Mouse (Mus musculus) frontal cortex, postnatal 25 days (tissue): ENCODE results near the gene Gm42517.

Source experiments
- DNase-seq, 2 experiments: peaks; one replicate each; pipeline ENCODE4 v3.0.0; 2022; ENCODE audit warnings: low spot score in 2 of 2

Gm42517 gene

GRCm38 (mm10) chr5:108349511-108350148 is 18.1 kb downstream of the Gm42517 start:
- no peak for DNase-seq

- DNase-seq, result no peak
Measured at GRCm38 (mm10) chr5:108347843-108348242, 19.9 kb downstream of the Gm42517 start.

- DNase-seq, result no peak
Measured at GRCm38 (mm10) chr5:108345313-108346071, 22.2 kb downstream of the Gm42517 start.

- no peak for DNase-seq
Measured at GRCm38 (mm10) chr5:108343680-108344170, 24.0 kb downstream of the Gm42517 start.

DNA sequence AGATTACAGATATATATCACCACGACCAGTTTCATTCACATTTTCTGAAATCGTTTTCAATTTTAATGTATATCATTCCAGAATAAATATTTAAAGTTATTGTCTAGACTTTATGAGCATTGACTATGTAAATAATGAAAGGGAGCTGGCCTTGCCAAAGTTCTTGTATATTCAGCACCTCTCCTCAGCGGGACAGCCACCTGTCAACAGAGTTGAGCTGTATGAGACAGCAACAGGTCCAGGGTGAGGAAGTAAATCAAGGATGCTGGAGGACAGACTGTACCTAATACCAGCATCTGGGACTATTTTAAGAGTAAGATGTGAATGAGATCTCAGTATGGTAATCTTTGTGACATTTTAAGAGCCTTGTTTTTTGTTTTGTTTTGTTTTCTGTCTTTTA is 29.7 kb downstream of the Gm42517 start:
- no peak for DNase-seq

DNA sequence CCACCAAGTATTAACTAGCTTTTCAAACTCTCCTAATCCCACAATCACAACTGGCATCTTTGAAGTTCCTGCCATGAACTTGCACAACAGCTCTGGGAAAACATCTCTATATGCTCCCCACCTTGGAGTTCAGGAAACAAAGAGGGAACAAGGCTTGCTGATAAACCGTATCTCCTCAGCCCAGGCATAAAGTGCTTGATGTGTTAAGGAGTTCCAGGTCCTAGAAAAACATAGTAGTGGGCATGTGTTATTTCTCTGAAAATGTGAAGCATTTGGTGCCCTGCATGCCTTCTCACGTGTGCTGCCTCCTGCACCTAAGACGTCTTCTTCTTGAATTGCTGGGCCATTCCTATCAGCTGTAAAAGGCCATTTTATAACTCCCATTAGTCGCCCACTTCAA is 30.3 kb downstream of the Gm42517 start:
- DNase-seq, result no peak

DNA sequence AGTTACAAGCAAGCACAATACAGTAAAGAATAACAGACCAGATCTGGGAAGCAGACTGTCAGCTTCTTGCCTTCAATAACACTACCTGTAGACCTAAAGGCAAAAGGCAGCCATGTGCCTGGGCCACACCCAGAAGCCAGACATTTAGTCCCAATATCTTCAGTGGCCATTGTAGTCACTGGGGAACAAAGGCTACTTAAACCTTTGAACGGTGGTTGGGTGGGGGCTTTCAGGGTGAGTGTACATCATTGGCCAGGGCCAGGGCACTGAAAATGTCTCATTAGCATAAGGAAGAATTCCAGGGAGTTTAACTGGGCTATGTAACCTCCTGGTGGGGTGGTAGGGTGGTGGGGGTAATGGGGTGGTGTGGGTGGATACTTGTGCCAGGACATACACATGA is 36.7 kb downstream of the Gm42517 start:
- DNase-seq, result no peak
